Mouse (Mus musculus): ENCODE data around the gene Ppm1a.
A peak's percentile ranks its signal among the peaks of the same experiment; 100 is the strongest.

The Ppm1a gene

GRCm38 (mm10) chr12:72757086-72757485, at the start of gene Ppm1a:
TSS of gene Ppm1a (plus strand) at chr12:72757455.
- no peak for DNase-seq

GRCm38 (mm10) chr12:72709981-72710380, 47.3 kb upstream of the Ppm1a start:
- DNase-seq: no peak

GRCm38 (mm10) chr12:72714896-72715295, 42.4 kb upstream of the Ppm1a start:
- no peak for DNase-seq

GRCm38 (mm10) chr12:72715846-72716245, 41.4 kb upstream of the Ppm1a start:
- DNase-seq: no peak

GRCm38 (mm10) chr12:72719046-72719445, 38.2 kb upstream of the Ppm1a start:
- DNase-seq: no peak

GRCm38 (mm10) chr12:72719452-72720087, 37.7 kb upstream of the Ppm1a start:
- no peak for DNase-seq

- DNase-seq: no peak
These were observed 35.5 kb upstream of the Ppm1a start for GRCm38 (mm10) chr12:72721710-72722109.

- DNase-seq: no peak
These were observed 33.3 kb upstream of the Ppm1a start for GRCm38 (mm10) chr12:72723965-72724364.

GRCm38 (mm10) chr12:72727021-72727420, 30.2 kb upstream of the Ppm1a start:
- no peak for DNase-seq

- no peak for DNase-seq
These were observed 29.6 kb upstream of the Ppm1a start for GRCm38 (mm10) chr12:72727611-72728010.

GRCm38 (mm10) chr12:72734112-72734511, 23.1 kb upstream of the Ppm1a start:
- DNase-seq: no peak

- DNase-seq: no peak
These were observed 16.1 kb upstream of the Ppm1a start for GRCm38 (mm10) chr12:72741176-72741575.

GRCm38 (mm10) chr12:72744803-72745360, 12.4 kb upstream of the Ppm1a start:
- no peak for DNase-seq

- DNase-seq: no peak
These were observed 11.8 kb upstream of the Ppm1a start for GRCm38 (mm10) chr12:72745486-72745885.

GRCm38 (mm10) chr12:72748341-72748740, 8.9 kb upstream of the Ppm1a start:
- DNase-seq: no peak

GRCm38 (mm10) chr12:72748841-72749240, 8.4 kb upstream of the Ppm1a start:
- no peak for DNase-seq

GRCm38 (mm10) chr12:72749500-72749899, 7.8 kb upstream of the Ppm1a start:
- DNase-seq: no peak

GRCm38 (mm10) chr12:72750016-72750415, 7.2 kb upstream of the Ppm1a start:
- DNase-seq: no peak

- no peak for DNase-seq
These were observed 6.6 kb upstream of the Ppm1a start for GRCm38 (mm10) chr12:72750606-72751005.

- DNase-seq: no peak
These were observed 341 bp downstream of the Ppm1a start for GRCm38 (mm10) chr12:72757596-72757995.

GRCm38 (mm10) chr12:72759956-72760355, 2.7 kb downstream of the Ppm1a start:
- DNase-seq: no peak

- peak; percentile 90 to 92 for DNase-seq
These were observed 3.3 kb downstream of the Ppm1a start for GRCm38 (mm10) chr12:72760376-72761229.

GRCm38 (mm10) chr12:72761230-72761648, 4.0 kb downstream of the Ppm1a start:
- DNase-seq: no peak
